ENCODE assay signal across 12 mouse cellular contexts in the genomic region with DNA sequence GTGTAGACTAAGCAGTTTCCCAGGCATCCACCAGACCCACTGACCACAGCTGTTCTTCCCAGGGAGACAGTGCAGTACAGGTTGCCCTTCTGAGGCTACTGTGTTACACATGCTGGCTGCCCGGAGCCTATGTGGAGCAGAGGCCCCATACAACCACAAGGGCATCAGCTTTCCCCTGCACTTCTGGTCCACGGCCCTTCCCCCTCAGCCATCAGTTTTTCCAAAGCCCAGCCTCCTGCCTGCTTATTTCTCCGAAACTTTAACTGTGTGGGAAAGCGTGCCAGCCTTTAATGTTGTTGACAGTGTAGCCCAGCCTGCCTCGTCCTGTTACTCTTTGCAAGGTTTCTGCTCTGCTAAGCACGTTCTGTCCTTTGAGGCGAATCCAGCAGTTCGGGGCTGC. TPM values are rescaled to one million over a fixed set of nuclear protein-coding genes. Genes with fewer than 3 reads are reported as not detected.
DNase-seq lines count a peak whose midpoint lies in the region; ATAC-seq and TF ChIP-seq lines count a peak whose summit lies in the region.
"Had no signal": no experiment of that assay in that cellular context is flagged by ENCODE, and none has a peak within 500 bp of the region (broad histone marks: within the 10 kb centered on the region; RNA-seq: fewer than 3 reads in every experiment).

No protein-coding gene starts in this region.

- H3K4me1 ChIP-seq in heart, embryonic 11.5 days (ENCODE audit: control insufficient read depth, insufficient read depth, low read length) = peaks cover 33% of the 10 kb centered on the region
- H3K4me1 ChIP-seq in kidney, embryonic 16.5 days (ENCODE audit: insufficient read depth, low read length) = peaks cover 28% of the 10 kb centered on the region
- no peaks in the 10 kb centered on the region for H3K4me1 ChIP-seq in forebrain, embryonic 14.5 days (ENCODE audit: control insufficient read depth, insufficient read depth, low read length)
- H3K4me1 ChIP-seq: midbrain, embryonic 12.5 days had no signal

- H3K27me3 ChIP-seq in heart, embryonic 11.5 days (ENCODE audit: control insufficient read depth, insufficient read depth, low read length) = no peaks in the 10 kb centered on the region
- H3K27me3 ChIP-seq in C2C12 (ENCODE audit: control insufficient read depth, insufficient read depth, insufficient read length) = no peaks in the 10 kb centered on the region
- no peaks in the 10 kb centered on the region for H3K27me3 ChIP-seq in kidney, embryonic 16.5 days (ENCODE audit: insufficient read depth, low read length)
- H3K27me3 ChIP-seq in forebrain, embryonic 14.5 days (replicated peaks; ENCODE audit: control insufficient read depth, insufficient read depth, low read length) = no peaks in the 10 kb centered on the region
- H3K27me3 ChIP-seq: liver, embryonic 12.5 days; midbrain, embryonic 12.5 days had no signal

- H3ac ChIP-seq in C2C12 (ENCODE audit: control insufficient read depth, insufficient read length, low read depth) = no peak overlapping the region

- no peak for DNase-seq in heart, postnatal 10 days
- no peak for DNase-seq in layer of hippocampus, adult 2 months (ENCODE audit: low spot score in 2 of 2)
- no peak for DNase-seq in layer of hippocampus, adult 11-12 months (ENCODE audit: low spot score)
- DNase-seq in forebrain, embryonic 14.5 days (ENCODE audit: low spot score) = no peak
- no peak for DNase-seq in left cerebral cortex, postnatal 36 days (ENCODE audit: low spot score in 2 of 2)
- DNase-seq: cerebellum, postnatal 14 days; right cerebral cortex, postnatal 14 days had no signal

- WGBS in heart, embryonic 11.5 days (ENCODE audit: insufficient replicate concordance) = 53% methylated on average over 8 of the region's 8 CpGs
- 38% methylated on average over 8 of the region's 8 CpGs for WGBS in kidney, embryonic 16.5 days
- WGBS in forebrain, embryonic 14.5 days = 80% methylated on average over 8 of the region's 8 CpGs

- H3K79me3 ChIP-seq in C2C12 (ENCODE audit: low read depth) = no peaks in the 10 kb centered on the region

- no peak for ATAC-seq in heart, embryonic 11.5 days (replicated peaks; ENCODE audit: insufficient number of reproducible peaks, low FRiP score, low TSS enrichment)
- ATAC-seq in kidney, embryonic 16.5 days (ENCODE audit: low FRiP score, low TSS enrichment) = peak; percentile 55
- ATAC-seq in forebrain, embryonic 14.5 days = no peak
- ATAC-seq: liver, embryonic 12.5 days had no signal

- H3K9ac ChIP-seq in heart, embryonic 11.5 days (ENCODE audit: low read depth, low read length) = peak overlapping the region; percentile 48; the same call in 1 of the 2 replicates
- no peak overlapping the region for H3K9ac ChIP-seq in kidney, embryonic 16.5 days (replicated peaks; ENCODE audit: low read length)
- H3K9ac ChIP-seq in forebrain, embryonic 14.5 days (ENCODE audit: low read length) = no peak overlapping the region
- H3K9ac ChIP-seq: liver, embryonic 12.5 days; midbrain, embryonic 12.5 days had no signal

- no peak for TF ChIP-seq CTCF in layer of hippocampus, adult 2 months (conservative IDR thresholded peaks at IDR 0.05)
- no peak for TF ChIP-seq CTCF in C2C12 (IDR thresholded peaks at IDR 0.05; ENCODE audit: control insufficient read depth, insufficient read depth, insufficient read length)

- H3K9me3 ChIP-seq in heart, embryonic 11.5 days (replicated peaks; ENCODE audit: control insufficient read depth, low read length) = no peaks in the 10 kb centered on the region
- no peaks in the 10 kb centered on the region for H3K9me3 ChIP-seq in kidney, embryonic 16.5 days (ENCODE audit: low read length)
- H3K9me3 ChIP-seq in forebrain, embryonic 14.5 days (replicated peaks; ENCODE audit: control insufficient read depth, low read length) = no peaks in the 10 kb centered on the region
- H3K9me3 ChIP-seq: liver, embryonic 12.5 days; midbrain, embryonic 12.5 days had no signal

- H3K27ac ChIP-seq in heart, embryonic 11.5 days (ENCODE audit: low read depth, low read length) = peak overlapping the region; percentile 93
- peak overlapping the region; percentile 28; the same call in 1 of the 2 replicates for H3K27ac ChIP-seq in layer of hippocampus, adult 2 months
- peak overlapping the region; percentile 45; the same call in 1 of the 2 replicates for H3K27ac ChIP-seq in kidney, embryonic 16.5 days (ENCODE audit: low read length)
- no peak overlapping the region for H3K27ac ChIP-seq in forebrain, embryonic 14.5 days (ENCODE audit: low read depth, low read length)
- H3K27ac ChIP-seq: liver, embryonic 12.5 days; midbrain, embryonic 12.5 days had no signal

- intact Hi-C loops in heart, postnatal 10 days (cut with DNase I) = no loop called here
- intact Hi-C loops in left cerebral cortex, postnatal 36 days (cut with DNase I) = no loop called here

- peaks cover 19% of the 10 kb centered on the region for H3K36me3 ChIP-seq in heart, embryonic 11.5 days (ENCODE audit: control insufficient read depth, insufficient read depth, low read length)
- peaks cover 38% of the 10 kb centered on the region for H3K36me3 ChIP-seq in C2C12 (ENCODE audit: control insufficient read depth, insufficient read depth)
- peaks cover 38% of the 10 kb centered on the region for H3K36me3 ChIP-seq in kidney, embryonic 16.5 days (ENCODE audit: insufficient read depth, low read length)
- peaks cover 83% of the 10 kb centered on the region for H3K36me3 ChIP-seq in forebrain, embryonic 14.5 days (ENCODE audit: control insufficient read depth, insufficient read depth, low read length)

- H3K79me2 ChIP-seq in C2C12 (ENCODE audit: control insufficient read depth, insufficient read depth) = no peaks in the 10 kb centered on the region

- H3K4me2 ChIP-seq in heart, embryonic 11.5 days = peak overlapping the region; percentile 25; the same call in 1 of the 2 replicates
- no peak overlapping the region for H3K4me2 ChIP-seq in kidney, embryonic 16.5 days (replicated peaks; ENCODE audit: low read depth, low read length)
- no peak overlapping the region for H3K4me2 ChIP-seq in forebrain, embryonic 14.5 days (ENCODE audit: low read length)
- H3K4me2 ChIP-seq: liver, embryonic 12.5 days; midbrain, embryonic 12.5 days had no signal

- H3K4me3 ChIP-seq in heart, embryonic 11.5 days (ENCODE audit: low read depth, low read length) = no peak overlapping the region
- no peak overlapping the region for H3K4me3 ChIP-seq in layer of hippocampus, adult 2 months
- peak overlapping the region; percentile 6 for H3K4me3 ChIP-seq in C2C12 (ENCODE audit: insufficient read depth, poor library complexity, severe bottlenecking)
- H3K4me3 ChIP-seq in kidney, embryonic 16.5 days (ENCODE audit: low read length) = no peak overlapping the region
- no peak overlapping the region for H3K4me3 ChIP-seq in forebrain, embryonic 14.5 days (ENCODE audit: low read depth, low read length)
- H3K4me3 ChIP-seq: liver, embryonic 12.5 days; midbrain, embryonic 12.5 days had no signal

TF ChIP-seq in C2C12, 6 proteins besides CTCF, POLR2A, EP300 and RAD21:
- TF ChIP-seq CEBPB (IDR thresholded peaks at IDR 0.05; ENCODE audit: low read depth) (no peak), FOSL1 (IDR thresholded peaks at IDR 0.05; ENCODE audit: insufficient read depth, low read length, poor library complexity, severe bottlenecking) (no peak), USF1 (IDR thresholded peaks at IDR 0.05; ENCODE audit: low read depth) (no peak), MAX (IDR thresholded peaks at IDR 0.05) (no peak), MYOG (IDR thresholded peaks at IDR 0.05; ENCODE audit: control insufficient read depth, extremely low read depth, insufficient read length) (no peak), MYOD1 (IDR thresholded peaks at IDR 0.05; ENCODE audit: control insufficient read depth, insufficient read length, low read depth) (no peak)
TF ChIP-seq in C2C12: peak in this region for 0.

RNA-seq across cellular contexts. Expression of a gene that starts 38.8 kb away (rescaled TPM):
- 15.7 and 16.6 TPM in 2 replicates for polyA plus RNA-seq in heart, embryonic 11.5 days (2014; fragmentation: Nextera tagmentation; extraction: Ambion mirVana)
- total RNA-seq in heart, postnatal 10 days (2021) = 10 to 100 TPM; 36.9 to 49.4 TPM
- 10 to 100 TPM; 43.4 to 48.3 TPM for total RNA-seq in layer of hippocampus, adult 2 months (2021)
- 19.1 TPM for polyA plus RNA-seq in C2C12 (2012; fragmentation: generic; extraction: Trizol)
- 33.2 and 33.4 TPM in 2 replicates for polyA plus RNA-seq in kidney, embryonic 16.5 days (2015; fragmentation: Nextera tagmentation; extraction: Ambion mirVana)
- 24.3 and 29.6 TPM in 2 replicates for polyA plus RNA-seq in forebrain, embryonic 14.5 days (2014; fragmentation: Nextera tagmentation; extraction: Ambion mirVana)
- total RNA-seq in left cerebral cortex, postnatal 36 days (2021) = 10 to 100 TPM; 40.2 to 40.3 TPM
